Mouse (Mus musculus) small intestine, adult 2 months (tissue): ENCODE measurements around the gene Adgrg1.

Source experiments
- CTCF ChIP-seq: fragments of 200-500 bp; IDR thresholded peaks from 2 replicates; pipeline ENCODE4 v1.5.1; 2012; ENCODE audit warnings: low read depth, mild to moderate bottlenecking, control low read depth, inconsistent platforms, low read length, moderate library complexity, mixed read lengths; ENCODE audit not compliant: insufficient replicate concordance, insufficient read length; ENCODE audit errors: extremely low read depth
- POLR2A ChIP-seq: fragments of 200-500 bp; IDR thresholded peaks from 2 replicates; pipeline ENCODE4 v1.6.1; 2012; ENCODE audit warnings: low read depth, mild to moderate bottlenecking, control low read depth, inconsistent platforms, low read length, moderate library complexity

- TF ChIP-seq CTCF (no peak), POLR2A (no peak)
Measured at GRCm38 (mm10) chr8:94988619-94989018, 14.1 kb downstream of the Adgrg1 start.
